Mouse (Mus musculus) fat pad, adult 2 months (tissue): ENCODE results near the gene 4930550C14Rik.

ENCODE experiments used
- DNase-seq: peaks from one replicate; pipeline ENCODE4 v3.0.0-alpha.2; 2011; ENCODE audit warnings: low read depth, low spot score; ENCODE audit errors: extremely low read depth

Gene 4930550C14Rik

GRCm38 (mm10) chr9:53404050-53404752 is 2.1 kb downstream of the 4930550C14Rik start:
- no peak for DNase-seq

GRCm38 (mm10) chr9:53404753-53405722 is 2.9 kb downstream of the 4930550C14Rik start:
- no peak for DNase-seq

- no peak for DNase-seq
Observed at GRCm38 (mm10) chr9:53408548-53408947, 6.4 kb downstream of the 4930550C14Rik start.

DNA sequence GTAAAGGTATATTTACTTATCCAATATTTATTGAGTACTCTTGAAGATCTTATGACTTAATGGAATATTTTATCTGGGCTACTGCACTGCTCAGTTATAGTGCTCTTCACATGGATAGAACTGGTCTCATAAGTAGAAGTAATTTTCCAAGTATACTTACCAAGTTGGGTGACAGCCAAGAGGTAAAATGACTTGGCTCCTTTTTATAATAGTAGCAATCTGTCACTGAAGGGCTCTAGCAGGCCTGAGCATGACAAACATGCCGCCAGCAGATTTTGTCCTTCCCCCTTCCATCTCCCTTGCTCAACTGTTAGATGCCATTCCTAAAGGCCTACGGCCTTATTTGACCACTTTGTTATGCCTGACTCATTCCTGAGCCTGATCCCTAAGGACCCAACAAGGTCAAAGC is 6.8 kb downstream of the 4930550C14Rik start:
- peak; percentile 76 for DNase-seq

DNA sequence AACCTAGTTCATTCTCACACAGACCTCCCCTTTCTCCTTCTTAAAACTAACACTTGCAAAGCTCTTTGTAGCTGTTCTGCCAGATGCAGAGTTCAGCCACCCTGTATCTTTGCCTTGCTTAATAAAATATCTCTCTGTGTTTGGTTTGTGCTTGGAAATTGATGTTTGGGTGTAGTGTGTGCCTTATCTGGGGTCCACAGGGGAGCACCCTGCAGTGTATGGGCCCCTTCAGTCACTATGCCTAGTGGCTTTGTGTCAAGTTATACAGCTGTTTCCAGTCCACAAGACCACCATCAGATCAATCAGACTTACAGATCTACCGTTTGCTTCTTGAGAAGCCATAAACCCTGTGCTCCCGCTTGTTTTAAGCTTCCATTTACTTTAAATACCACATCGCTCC is 7.3 kb downstream of the 4930550C14Rik start:
- no peak for DNase-seq

DNA sequence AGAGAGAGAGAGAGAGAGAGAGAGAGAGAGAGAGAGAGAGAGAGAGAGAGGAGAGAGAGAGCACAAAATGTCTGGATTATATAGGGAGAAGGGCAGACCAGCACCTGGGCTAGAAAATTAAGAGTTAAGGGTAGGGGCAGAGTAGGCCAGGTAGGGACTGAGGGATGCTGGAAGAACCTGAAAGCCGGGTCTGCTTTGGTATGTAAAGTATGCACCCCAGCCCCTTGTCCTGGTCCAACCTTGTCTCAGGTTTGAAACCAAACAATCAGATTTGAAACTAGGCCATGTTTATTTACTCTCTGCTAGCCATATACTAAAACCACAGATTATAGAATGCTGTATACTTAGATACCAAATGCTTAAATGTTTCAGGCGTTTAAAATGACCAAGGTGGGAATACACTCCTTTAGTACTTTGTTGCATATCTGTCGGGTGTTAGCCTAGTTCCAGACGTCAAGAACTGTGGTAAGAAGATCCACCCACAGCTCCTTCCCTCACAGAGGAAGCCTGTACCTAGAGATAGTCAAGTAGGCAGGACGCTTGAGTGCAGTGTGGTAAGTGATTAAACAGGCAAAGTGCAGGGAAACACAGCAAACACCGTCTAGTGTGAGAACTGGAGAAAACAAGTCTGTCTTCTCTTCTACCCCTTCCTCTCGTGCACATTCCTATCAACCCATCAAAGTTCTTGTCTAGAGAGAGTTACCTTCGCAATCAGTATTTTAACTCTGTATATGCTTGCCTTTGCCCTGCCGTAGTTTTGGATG is 20.2 kb downstream of the 4930550C14Rik start:
- DNase-seq: no peak

DNA sequence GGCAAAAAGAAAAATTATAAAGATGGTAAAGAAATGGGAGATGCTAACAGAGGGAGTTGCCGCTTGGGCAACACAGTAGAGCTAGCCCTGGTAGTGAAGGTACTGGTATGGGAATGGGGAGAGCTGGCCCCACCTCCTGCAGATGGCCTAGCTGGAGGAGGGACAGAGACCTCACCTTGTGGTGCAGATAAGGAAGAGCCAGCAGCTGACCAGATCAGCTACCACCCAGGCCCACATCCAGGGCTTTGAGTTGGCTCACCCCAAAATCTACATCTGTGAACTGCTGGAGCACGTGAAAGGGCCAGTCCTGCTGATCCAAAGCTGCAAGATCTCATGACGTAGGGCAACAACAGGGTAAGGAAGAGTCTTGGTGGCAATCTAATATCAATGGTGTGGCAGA is 24.6 kb downstream of the 4930550C14Rik start:
- DNase-seq: no peak

DNA sequence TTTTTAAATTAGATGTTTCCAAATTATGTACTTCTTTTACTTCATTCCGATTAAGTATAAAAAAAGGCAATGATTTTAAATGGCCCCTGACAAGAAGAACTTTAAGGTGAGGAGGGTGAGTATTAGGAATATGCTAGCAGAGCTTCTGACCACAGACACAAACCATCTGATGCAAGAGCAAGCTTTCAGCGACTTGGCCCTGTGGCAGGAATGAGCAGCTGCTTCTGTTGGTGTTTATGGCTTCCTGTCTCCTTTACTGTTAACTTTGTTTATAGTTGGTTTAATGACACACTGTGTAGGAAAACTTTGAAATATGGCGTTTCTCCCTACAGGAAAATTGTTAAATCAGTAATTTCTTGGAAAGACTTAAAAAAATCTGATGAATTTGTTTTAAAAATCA is 25.5 kb downstream of the 4930550C14Rik start:
- DNase-seq: no peak

DNA sequence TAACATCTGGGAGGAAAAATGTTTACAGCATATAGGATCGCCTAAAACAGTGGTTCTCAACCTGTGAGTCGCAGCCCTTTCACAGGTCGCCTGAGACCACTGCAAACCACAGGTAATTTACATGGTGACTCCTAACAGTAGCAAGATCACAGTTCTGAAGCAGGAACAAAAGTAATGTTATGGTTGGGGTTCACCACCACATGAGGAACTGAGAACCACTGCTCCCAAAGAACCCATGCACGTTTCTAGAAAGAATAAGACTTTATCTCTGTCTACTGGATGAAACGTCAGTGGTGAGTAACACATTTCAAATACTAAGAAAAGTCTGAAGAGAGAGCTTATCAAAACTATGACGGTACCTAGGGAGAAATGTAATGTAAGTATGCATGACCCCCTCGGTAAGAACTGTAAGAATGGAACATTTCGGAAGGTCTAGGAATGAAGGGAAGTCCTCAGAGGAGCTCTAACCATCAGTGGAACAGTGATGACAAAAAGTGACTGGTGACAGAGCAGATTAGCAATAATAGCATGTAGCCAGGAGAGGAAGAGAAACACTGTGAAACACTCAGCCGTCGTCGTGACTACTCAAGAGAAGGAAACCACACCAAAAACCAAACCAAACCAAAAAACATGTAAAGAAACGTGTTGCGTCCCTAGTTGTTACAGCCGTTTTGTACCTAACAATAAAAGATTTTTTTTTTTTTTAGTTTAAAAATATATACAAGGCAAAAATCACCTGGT is 33.9 kb downstream of the 4930550C14Rik start:
- no peak for DNase-seq

DNA sequence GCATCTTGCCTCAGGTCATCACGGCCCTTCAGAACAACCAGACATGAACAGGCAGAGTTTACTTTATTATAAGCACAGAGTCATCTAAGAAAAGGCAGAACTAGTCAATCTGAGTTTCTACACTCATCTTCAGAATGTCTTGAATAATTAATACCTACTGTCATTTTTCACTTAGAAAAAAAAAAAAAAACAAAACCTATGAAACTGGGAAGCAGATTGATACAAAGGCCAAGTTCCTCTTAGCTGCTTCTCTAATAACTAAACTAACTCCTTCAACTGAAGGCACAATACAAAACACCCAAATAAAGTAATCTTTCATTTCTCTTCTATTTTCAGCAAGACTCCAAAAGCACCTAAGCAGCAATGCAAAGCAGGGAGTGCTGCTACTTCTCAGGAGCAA is 48.5 kb downstream of the 4930550C14Rik start:
- no peak for DNase-seq

DNA sequence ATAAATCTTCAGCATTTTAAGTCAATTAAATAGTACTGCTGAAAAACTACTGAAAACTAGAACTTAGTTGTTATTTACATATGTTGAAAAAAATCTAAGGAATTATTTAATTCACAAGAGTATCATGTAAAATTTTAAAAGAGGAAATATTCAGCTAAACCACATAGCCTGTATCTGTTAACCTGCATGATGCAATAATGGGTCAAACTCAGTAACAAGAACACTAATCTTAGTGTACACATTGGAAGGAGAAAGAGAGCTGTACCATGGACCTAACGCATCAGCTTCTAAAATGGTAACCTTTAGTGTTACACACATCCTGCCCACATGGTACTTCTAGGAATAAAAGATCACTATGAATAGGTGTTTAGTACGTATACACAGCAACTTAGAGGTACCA is 49.9 kb downstream of the 4930550C14Rik start:
- no peak for DNase-seq

DNA sequence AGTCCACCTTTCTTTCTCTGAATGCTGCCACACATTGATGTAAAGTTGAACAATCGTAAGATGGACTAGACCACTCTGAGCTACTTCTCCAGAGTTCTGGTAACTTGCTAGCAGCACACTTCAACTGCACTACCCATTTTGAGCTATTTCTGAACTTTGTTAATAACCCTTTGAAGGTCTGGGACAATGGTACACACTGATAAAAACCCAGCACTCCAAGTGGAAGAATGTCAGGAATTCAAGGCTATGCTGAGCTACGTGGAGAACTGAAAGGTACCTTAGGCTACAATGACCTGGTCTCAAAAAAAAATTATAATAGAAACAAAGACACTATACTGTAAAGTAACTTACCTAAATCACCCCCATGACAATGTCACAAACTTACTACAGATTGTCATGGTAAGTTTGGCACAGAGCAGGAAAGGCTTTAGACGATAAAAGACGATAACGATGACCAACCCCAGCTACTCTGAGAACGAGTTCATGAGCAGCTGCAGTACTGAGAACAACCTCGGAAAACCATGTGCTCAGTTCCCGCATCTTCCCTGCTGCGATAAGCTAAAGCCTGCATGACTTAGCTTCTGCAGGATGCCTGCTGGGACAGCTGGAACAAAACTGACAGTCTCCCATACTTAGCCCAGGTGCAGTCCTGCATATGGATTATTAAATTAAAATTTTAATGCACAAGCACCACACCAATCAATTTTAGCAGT is 70.8 kb downstream of the 4930550C14Rik start:
- DNase-seq: no peak
